Mouse (Mus musculus) MEL (cell line): Measurements from ENCODE around the gene Chd2.

Experiments used
- CTCF ChIP-seq, 3 experiments: IDR thresholded peaks in 2 of 3; conservative IDR thresholded peaks in 1 of 3; 2 replicates each; pipeline ENCODE4 v1.5.1; 2011 to 2012; ENCODE audit warnings: low read length in 3 of 3, low read depth in 2 of 3, mild to moderate bottlenecking in 2 of 3, improper control_type of control experiment in 1 of 3, inconsistent platforms in 1 of 3, mixed read lengths in 1 of 3, moderate library complexity in 1 of 3; ENCODE audit not compliant: control insufficient read depth in 1 of 3, insufficient read depth in 1 of 3, poor library complexity in 1 of 3, severe bottlenecking in 1 of 3
- GATA1 ChIP-seq: IDR thresholded peaks from 2 replicates; pipeline ENCODE4 v1.6.1; 2011; ENCODE audit warnings: low read depth, low read length, improper control_type of control experiment
- HCFC1 ChIP-seq: IDR thresholded peaks from 2 replicates; pipeline ENCODE4 v1.6.1; 2012; ENCODE audit warnings: low read depth, mild to moderate bottlenecking, inconsistent platforms, low read length, improper control_type of control experiment, moderate library complexity
- JUND ChIP-seq: IDR thresholded peaks from 2 replicates; pipeline ENCODE4 v1.6.1; 2011; ENCODE audit warnings: low read depth, mild to moderate bottlenecking, improper control_type of control experiment, low read length
- MAX ChIP-seq: IDR thresholded peaks from 2 replicates; pipeline ENCODE4 v1.6.1; 2011; ENCODE audit warnings: low read length, improper control_type of control experiment
- MXI1 ChIP-seq: IDR thresholded peaks from 2 replicates; pipeline ENCODE4 v1.6.1; 2011; ENCODE audit warnings: mild to moderate bottlenecking, low read depth, low read length, improper control_type of control experiment
- POLR2A ChIP-seq, 2 experiments: IDR thresholded peaks; 2 replicates each; pipeline ENCODE4 v1.6.1; 2011 to 2012; ENCODE audit warnings: low read length in 2 of 2, mild to moderate bottlenecking in 2 of 2, control low read depth in 1 of 2, improper control_type of control experiment in 1 of 2, low read depth in 1 of 2, moderate library complexity in 1 of 2; ENCODE audit not compliant: control insufficient read depth in 1 of 2, insufficient read depth in 1 of 2, poor library complexity in 1 of 2
- RAD21 ChIP-seq: IDR thresholded peaks from 2 replicates; pipeline ENCODE4 v1.6.1; 2011; ENCODE audit warnings: mild to moderate bottlenecking, low read depth, low read length, improper control_type of control experiment
- SMC3 ChIP-seq: IDR thresholded peaks from 2 replicates; pipeline ENCODE4 v1.6.1; 2011; ENCODE audit warnings: low read depth, low read length, improper control_type of control experiment
- TAL1 ChIP-seq: IDR thresholded peaks from 2 replicates; pipeline ENCODE4 v1.6.1; 2012; ENCODE audit warnings: mild to moderate bottlenecking, inconsistent platforms, low read length, moderate library complexity, mixed read lengths
- USF1 ChIP-seq: IDR thresholded peaks from 2 replicates; pipeline ENCODE4 v1.6.1; 2014; ENCODE audit warnings: low read depth, mild to moderate bottlenecking, inconsistent platforms, low read length, improper control_type of control experiment, moderate library complexity
- ZNF384 ChIP-seq: IDR thresholded peaks from 2 replicates; pipeline ENCODE4 v1.6.1; 2012; ENCODE audit warnings: low read depth, mild to moderate bottlenecking, inconsistent platforms, low read length, improper control_type of control experiment

GRCm38 (mm10) chr7:73588351-73588906 lies 46.8 kb upstream of the Chd2 start:
- TF ChIP-seq HCFC1 (no peak), MAX (no peak), SMC3 (no peak), GATA1 (peak; percentile 42; the same call in 1 of the 2 replicates), CTCF (IDR thresholded peaks at IDR 0.05 in 2 of 3, conservative IDR thresholded peaks at IDR 0.05 in 1 of 3; ENCODE audit: control insufficient read depth in 1 of 3, insufficient read depth in 1 of 3, low read depth in 2 of 3, low read length in 3 of 3, poor library complexity in 1 of 3, severe bottlenecking in 1 of 3) (no peak), RAD21 (no peak), USF1 (no peak), ZNF384 (0 out of 2 replicates have a peak, but pooled peaks have one; percentile 31), POLR2A (IDR thresholded peaks at IDR 0.05; ENCODE audit: control insufficient read depth in 1 of 2, insufficient read depth in 1 of 2, low read depth in 1 of 2, low read length in 2 of 2, poor library complexity in 1 of 2) (no peak), JUND (no peak), MXI1 (no peak), TAL1 (peak; percentile 54)
